Mouse (Mus musculus) erythroblast, adult 5-6 weeks (primary cell): ENCODE results near the gene Pax6. TPM values are rescaled to one million over a fixed set of nuclear protein-coding genes. Genes with fewer than 3 reads are reported as not detected.

Experiments
- ATAC-seq: replicated peaks from 2 replicates; pipeline ENCODE4 v1.8.0; 2016; ENCODE audit warnings: moderate number of reproducible peaks, mild to moderate bottlenecking, moderate TSS enrichment, inconsistent platforms; ENCODE audit not compliant: poor library complexity, low FRiP score, severe bottlenecking
- total RNA-seq, 2 experiments: library from RNA; stranded (forward) in 1 of 2; stranded (reverse) in 1 of 2; fragments of 150-400 nt in 1 of 2; fragments of 200-764, 138-1000 nt in 1 of 2; gene quantifications; 2 replicates each; pipeline versions ENCODE4 v1.2.3 to v1.2.4; 2015 to 2017; ENCODE audit warnings: low replicate concordance in 2 of 2

Pax6 gene
- total RNA-seq, 2 experiments from 2014 or later = 1.3 TPM; not detected in 1

GRCm38 (mm10) chr2:105682011-105682501 lies 13.4 kb downstream of the Pax6 start:
- ATAC-seq = no peak

GRCm38 (mm10) chr2:105682634-105683351 lies 14.1 kb downstream of the Pax6 start:
- no peak for ATAC-seq

GRCm38 (mm10) chr2:105683771-105684410 lies 15.2 kb downstream of the Pax6 start:
- no peak for ATAC-seq

- no peak for ATAC-seq
These were observed 16.4 kb downstream of the Pax6 start for GRCm38 (mm10) chr2:105684991-105685650.

GRCm38 (mm10) chr2:105685651-105686050 lies 17.0 kb downstream of the Pax6 start:
- no peak for ATAC-seq

GRCm38 (mm10) chr2:105686363-105687316 lies 17.9 kb downstream of the Pax6 start:
- ATAC-seq = no peak

GRCm38 (mm10) chr2:105687317-105687991 lies 18.8 kb downstream of the Pax6 start:
- ATAC-seq = no peak

GRCm38 (mm10) chr2:105688011-105688410 lies 19.3 kb downstream of the Pax6 start:
- no peak for ATAC-seq

- no peak for ATAC-seq
These were observed 20.0 kb downstream of the Pax6 start for GRCm38 (mm10) chr2:105688436-105689303.

- ATAC-seq = no peak
These were observed 20.6 kb downstream of the Pax6 start for GRCm38 (mm10) chr2:105689304-105689770.

- no peak for ATAC-seq
These were observed 21.3 kb downstream of the Pax6 start for GRCm38 (mm10) chr2:105689771-105690639.

- ATAC-seq = no peak
These were observed 22.6 kb downstream of the Pax6 start for GRCm38 (mm10) chr2:105691296-105691695.

GRCm38 (mm10) chr2:105697741-105698140 lies 29.0 kb downstream of the Pax6 start:
- no peak for ATAC-seq

- ATAC-seq = no peak
These were observed 29.9 kb downstream of the Pax6 start for GRCm38 (mm10) chr2:105698631-105699030.

- no peak for ATAC-seq
These were observed 33.1 kb downstream of the Pax6 start for GRCm38 (mm10) chr2:105701781-105702180.

- ATAC-seq = no peak
These were observed 33.9 kb downstream of the Pax6 start for GRCm38 (mm10) chr2:105702586-105702985.

- ATAC-seq = no peak
These were observed 36.6 kb downstream of the Pax6 start for GRCm38 (mm10) chr2:105705320-105705719.
